Mouse (Mus musculus): ENCODE data around the gene Pak4. TPM values are rescaled to one million over a fixed set of nuclear protein-coding genes. Genes with fewer than 3 reads are reported as not detected.
A peak's percentile ranks its signal among the peaks of the same experiment; 100 is the strongest.

The Pak4 gene
- polyA plus RNA-seq, 1 experiment = 11.7 TPM

DNA sequence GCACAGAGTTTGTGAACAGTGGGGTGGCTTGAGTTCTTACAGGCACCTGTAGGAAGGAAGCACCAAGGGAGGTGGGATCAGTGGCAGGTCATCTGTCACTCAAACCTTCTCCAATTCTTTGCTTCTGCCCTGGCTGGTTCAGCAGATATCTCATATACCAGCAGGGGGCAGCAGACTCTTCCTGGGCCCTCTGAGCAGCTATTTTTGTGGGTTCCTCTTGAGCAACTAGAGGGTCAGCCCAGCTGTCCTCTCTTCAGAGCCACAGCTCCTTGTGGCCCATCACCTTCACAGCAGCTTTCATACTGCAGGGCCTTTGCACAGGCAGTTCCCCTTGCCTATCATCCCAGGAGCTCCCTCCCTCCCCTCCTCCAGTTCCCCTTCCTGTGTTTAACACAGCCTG, 29.7 kb downstream of the Pak4 start:
- TF ChIP-seq POLR2A (IDR thresholded peaks at IDR 0.05; ENCODE audit: borderline replicate concordance, low read depth, low read length) = no peak
- peak; percentile 80 for TF ChIP-seq CTCF (IDR thresholded peaks at IDR 0.05; ENCODE audit: low read depth, low read length)
- Histone ChIP-seq H3K4me3 (ENCODE audit: insufficient read depth, low read length) (no peak overlapping the region), H3K27ac (ENCODE audit: insufficient read depth, low read depth, low read length) (no peak overlapping the region), H3K4me1 (ENCODE audit: control insufficient read depth, insufficient read depth, low read length) (no peaks in the 10 kb centered on the region)

GRCm38 (mm10) chr7:28567539-28567938, 30.4 kb downstream of the Pak4 start:
- Histone ChIP-seq H3K27ac (ENCODE audit: insufficient read depth, low read depth, low read length) (no peak overlapping the region), H3K4me3 (ENCODE audit: insufficient read depth, low read length) (no peak overlapping the region), H3K4me1 (ENCODE audit: control insufficient read depth, insufficient read depth, low read length) (no peaks in the 10 kb centered on the region)
- TF ChIP-seq POLR2A (IDR thresholded peaks at IDR 0.05; ENCODE audit: borderline replicate concordance, low read depth, low read length) (no peak), CTCF (IDR thresholded peaks at IDR 0.05; ENCODE audit: low read depth, low read length) (no peak)

- H3K4me1 ChIP-seq (ENCODE audit: control insufficient read depth, insufficient read depth, low read length) = no peaks in the 10 kb centered on the region
- H3K4me3 ChIP-seq (ENCODE audit: insufficient read depth, low read length) = no peak overlapping the region
- no peak overlapping the region for H3K27ac ChIP-seq (ENCODE audit: insufficient read depth, low read depth, low read length)
- TF ChIP-seq CTCF (IDR thresholded peaks at IDR 0.05; ENCODE audit: low read depth, low read length) (no peak), POLR2A (IDR thresholded peaks at IDR 0.05; ENCODE audit: borderline replicate concordance, low read depth, low read length) (no peak)
These were observed 32.6 kb downstream of the Pak4 start for GRCm38 (mm10) chr7:28565407-28565806.

GRCm38 (mm10) chr7:28562951-28563350, 35.0 kb downstream of the Pak4 start:
- Histone ChIP-seq H3K27ac (ENCODE audit: insufficient read depth, low read depth, low read length) (no peak overlapping the region), H3K4me3 (ENCODE audit: insufficient read depth, low read length) (no peak overlapping the region), H3K4me1 (ENCODE audit: control insufficient read depth, insufficient read depth, low read length) (no peaks in the 10 kb centered on the region)
- TF ChIP-seq POLR2A (IDR thresholded peaks at IDR 0.05; ENCODE audit: borderline replicate concordance, low read depth, low read length) = no peak
- TF ChIP-seq CTCF (IDR thresholded peaks at IDR 0.05; ENCODE audit: low read depth, low read length) = no peak

DNA sequence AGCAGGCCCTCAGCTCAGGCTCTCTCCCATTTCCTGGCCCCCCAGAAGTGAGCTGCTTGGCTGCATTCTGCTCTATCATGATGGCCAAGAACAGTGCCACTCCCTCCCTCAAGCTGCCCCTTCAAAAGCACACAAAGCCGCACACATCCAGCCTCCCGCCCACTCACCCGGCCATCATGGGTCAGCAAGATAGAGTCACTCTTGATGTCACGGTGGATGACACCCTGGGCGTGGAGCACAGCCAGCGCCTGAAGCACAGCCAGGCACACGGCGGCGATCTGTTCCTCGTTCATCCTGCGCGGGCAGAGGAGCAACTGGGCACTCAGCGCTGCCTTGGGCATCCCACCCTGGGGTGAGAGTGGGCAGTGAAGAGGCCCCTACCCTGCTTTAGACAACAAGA, 35.6 kb downstream of the Pak4 start:
- TF ChIP-seq POLR2A (IDR thresholded peaks at IDR 0.05; ENCODE audit: borderline replicate concordance, low read depth, low read length) (no peak), CTCF (IDR thresholded peaks at IDR 0.05; ENCODE audit: low read depth, low read length) (no peak)
- H3K4me1 ChIP-seq (ENCODE audit: control insufficient read depth, insufficient read depth, low read length) = no peaks in the 10 kb centered on the region

GRCm38 (mm10) chr7:28561967-28562366, 36.0 kb downstream of the Pak4 start:
- Histone ChIP-seq H3K4me1 (ENCODE audit: control insufficient read depth, insufficient read depth, low read length) (no peaks in the 10 kb centered on the region), H3K4me3 (ENCODE audit: insufficient read depth, low read length) (no peak overlapping the region), H3K27ac (ENCODE audit: insufficient read depth, low read depth, low read length) (no peak overlapping the region)
- TF ChIP-seq POLR2A (IDR thresholded peaks at IDR 0.05; ENCODE audit: borderline replicate concordance, low read depth, low read length) = no peak
- TF ChIP-seq CTCF (IDR thresholded peaks at IDR 0.05; ENCODE audit: low read depth, low read length) = no peak

More for the DNA sequence above, 35.6 kb downstream of the Pak4 start:
- H3K4me3 ChIP-seq (ENCODE audit: insufficient read depth, low read length) = no peak overlapping the region
- no peak overlapping the region for H3K27ac ChIP-seq (ENCODE audit: insufficient read depth, low read depth, low read length)

GRCm38 (mm10) chr7:28560856-28561255, 37.1 kb downstream of the Pak4 start:
- TF ChIP-seq POLR2A (IDR thresholded peaks at IDR 0.05; ENCODE audit: borderline replicate concordance, low read depth, low read length) = no peak
- TF ChIP-seq CTCF (IDR thresholded peaks at IDR 0.05; ENCODE audit: low read depth, low read length) = no peak
- H3K4me1 ChIP-seq (ENCODE audit: control insufficient read depth, insufficient read depth, low read length) = no peaks in the 10 kb centered on the region
- H3K4me3 ChIP-seq (ENCODE audit: insufficient read depth, low read length) = no peak overlapping the region
- no peak overlapping the region for H3K27ac ChIP-seq (ENCODE audit: insufficient read depth, low read depth, low read length)

DNA sequence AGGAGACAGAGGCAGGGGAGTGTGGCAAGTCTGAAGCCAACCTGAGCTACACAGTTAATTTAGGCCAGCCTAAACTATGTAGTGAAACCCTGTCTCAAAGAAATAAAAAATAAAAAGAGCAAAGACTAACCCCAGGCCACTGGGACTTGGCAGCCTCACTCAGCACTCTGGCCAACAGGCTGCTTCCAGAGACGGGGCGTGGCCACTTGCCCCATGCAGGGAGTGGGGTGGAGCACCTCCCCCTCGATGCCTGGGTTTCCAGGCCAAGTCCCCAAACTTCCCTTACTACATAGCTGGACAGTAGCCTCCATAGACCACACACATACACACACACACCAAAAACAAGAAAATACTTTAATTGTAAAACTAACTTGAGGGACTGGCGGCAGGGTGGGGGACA, 39.5 kb downstream of the Pak4 start:
- H3K27ac ChIP-seq (ENCODE audit: insufficient read depth, low read depth, low read length) = no peak overlapping the region
- TF ChIP-seq POLR2A (IDR thresholded peaks at IDR 0.05; ENCODE audit: borderline replicate concordance, low read depth, low read length) (no peak), CTCF (IDR thresholded peaks at IDR 0.05; ENCODE audit: low read depth, low read length) (no peak)
- no peaks in the 10 kb centered on the region for H3K4me1 ChIP-seq (ENCODE audit: control insufficient read depth, insufficient read depth, low read length)
- no peak overlapping the region for H3K4me3 ChIP-seq (ENCODE audit: insufficient read depth, low read length)

DNA sequence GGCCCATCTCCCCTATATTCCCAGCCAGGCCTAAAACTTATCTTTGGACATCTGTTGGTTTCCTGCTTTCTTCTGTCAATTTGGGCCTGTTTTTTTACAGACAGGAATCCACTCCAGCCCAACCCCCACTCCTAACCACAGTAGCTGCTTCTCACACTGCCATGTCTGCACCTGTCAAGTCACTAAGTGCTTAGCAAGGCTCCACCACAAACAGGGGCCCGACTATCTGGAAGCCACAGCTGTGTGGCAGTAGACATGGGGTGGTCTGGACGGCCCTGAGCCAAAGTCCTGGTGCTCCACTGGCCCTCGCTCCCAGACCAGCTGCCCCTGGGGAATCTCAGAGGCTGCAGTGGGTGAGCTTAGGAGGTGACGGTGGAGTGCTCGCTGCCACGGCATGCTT, 40.3 kb downstream of the Pak4 start:
- Histone ChIP-seq H3K4me3 (ENCODE audit: insufficient read depth, low read length) (no peak overlapping the region), H3K4me1 (ENCODE audit: control insufficient read depth, insufficient read depth, low read length) (no peaks in the 10 kb centered on the region)

GRCm38 (mm10) chr7:28557069-28557468, 40.9 kb downstream of the Pak4 start:
- TF ChIP-seq POLR2A (IDR thresholded peaks at IDR 0.05; ENCODE audit: borderline replicate concordance, low read depth, low read length) = no peak
- no peak for TF ChIP-seq CTCF (IDR thresholded peaks at IDR 0.05; ENCODE audit: low read depth, low read length)
- H3K27ac ChIP-seq (ENCODE audit: insufficient read depth, low read depth, low read length) = no peak overlapping the region
- H3K4me1 ChIP-seq (ENCODE audit: control insufficient read depth, insufficient read depth, low read length) = no peaks in the 10 kb centered on the region
- no peak overlapping the region for H3K4me3 ChIP-seq (ENCODE audit: insufficient read depth, low read length)

More for the DNA sequence above, 40.3 kb downstream of the Pak4 start:
- no peak overlapping the region for H3K27ac ChIP-seq (ENCODE audit: insufficient read depth, low read depth, low read length)
- TF ChIP-seq POLR2A (IDR thresholded peaks at IDR 0.05; ENCODE audit: borderline replicate concordance, low read depth, low read length) = no peak
- no peak for TF ChIP-seq CTCF (IDR thresholded peaks at IDR 0.05; ENCODE audit: low read depth, low read length)

Data from bone marrow macrophage, adult 2 months (primary cell).